Mouse (Mus musculus) inflammation-experienced regulatory T-cells, adult 6 months (primary cell): ENCODE measurements around the gene Ppp1r14b. TPM values are rescaled to one million over a fixed set of nuclear protein-coding genes. Genes with fewer than 3 reads are reported as not detected.
A peak's percentile ranks its signal among the peaks of the same experiment; 100 is the strongest.

Experiments
- ATAC-seq: one replicate; pipeline ENCODE4 v1.8.0; 2017
- polyA plus RNA-seq, 3 experiments: library from polyadenylated mRNA; unstranded; fragments of 100-300 nt; shearing (Covaris generic); gene quantifications; one replicate each; pipeline ENCODE4 v1.2.1; 2017

The Ppp1r14b gene
- polyA plus RNA-seq, result 10 to 100 TPM; 18.2 to 35.2 (median 29.7) TPM

GRCm38 (mm10) chr19:6974211-6975205 is at the start of gene Ppp1r14b:
TSS of gene Ppp1r14b (plus strand) at chr19:6974968.
- peak; percentile 60 for ATAC-seq

GRCm38 (mm10) chr19:6925307-6925573 is 49.5 kb upstream of the Ppp1r14b start, which contains the start of gene Catsperz:
TSS of gene Catsperz (minus strand) at chr19:6925380.
- ATAC-seq, result no peak

GRCm38 (mm10) chr19:6925611-6926329 is 49.0 kb upstream of the Ppp1r14b start:
- no peak for ATAC-seq

GRCm38 (mm10) chr19:6926559-6927255 is 48.1 kb upstream of the Ppp1r14b start:
- ATAC-seq, result no peak

GRCm38 (mm10) chr19:6928080-6928479 is 46.7 kb upstream of the Ppp1r14b start:
- no peak for ATAC-seq

GRCm38 (mm10) chr19:6931002-6931401 is 43.8 kb upstream of the Ppp1r14b start:
- no peak for ATAC-seq

GRCm38 (mm10) chr19:6932018-6932417 is 42.8 kb upstream of the Ppp1r14b start:
- ATAC-seq, result no peak

GRCm38 (mm10) chr19:6933102-6933435 is 41.7 kb upstream of the Ppp1r14b start:
- no peak for ATAC-seq

GRCm38 (mm10) chr19:6933436-6934194 is 41.2 kb upstream of the Ppp1r14b start:
- ATAC-seq, result no peak

- ATAC-seq, result no peak
Measured at GRCm38 (mm10) chr19:6934195-6934977, 40.4 kb upstream of the Ppp1r14b start, which contains the start of gene Kcnk4. TSS of gene Kcnk4 (minus strand) at chr19:6934515.

GRCm38 (mm10) chr19:6936299-6936698 is 38.5 kb upstream of the Ppp1r14b start:
- ATAC-seq, result no peak

- ATAC-seq, result no peak
Measured at GRCm38 (mm10) chr19:6937541-6938465, 37.0 kb upstream of the Ppp1r14b start.

- no peak for ATAC-seq
Measured at GRCm38 (mm10) chr19:6939106-6940002, 35.4 kb upstream of the Ppp1r14b start.

GRCm38 (mm10) chr19:6940396-6941351 is 34.1 kb upstream of the Ppp1r14b start:
- ATAC-seq, result no peak

GRCm38 (mm10) chr19:6941372-6942248 is 33.2 kb upstream of the Ppp1r14b start, which contains the start of gene Bad:
TSS of gene Bad (plus strand) at chr19:6941861.
- peak; percentile 71 for ATAC-seq

- peak; percentile 79 for ATAC-seq
Measured at GRCm38 (mm10) chr19:6942249-6942691, 32.5 kb upstream of the Ppp1r14b start, which contains the start of gene Gpr137. TSS of gene Gpr137 (minus strand) at chr19:6942480.

- no peak for ATAC-seq
Measured at GRCm38 (mm10) chr19:6942764-6943163, 32.0 kb upstream of the Ppp1r14b start.
